Mouse (Mus musculus) layer of hippocampus, adult 8-10 months (tissue): Measurements from ENCODE around the gene Gm44965. TPM values are rescaled to one million over a fixed set of nuclear protein-coding genes. Genes with fewer than 3 reads are reported as not detected.
A peak's percentile ranks its signal among the peaks of the same experiment; 100 is the strongest.

Experiments
- DNase-seq, 2 experiments: peaks; one replicate each; pipeline ENCODE4 v3.0.0; 2022; ENCODE audit warnings: low spot score in 2 of 2
- total RNA-seq, 4 experiments: library from RNA; stranded (reverse); gene quantifications; 2 replicates each; pipeline ENCODE4 v1.2.4; 2022

Gm44965 gene
- total RNA-seq, 4 experiments from 2014 or later: 1.2 to 10.6 TPM; not detected in 2

GRCm38 (mm10) chr6:48623460-48623859 is 29.7 kb downstream of the Gm44965 start:
- DNase-seq: no peak

DNA sequence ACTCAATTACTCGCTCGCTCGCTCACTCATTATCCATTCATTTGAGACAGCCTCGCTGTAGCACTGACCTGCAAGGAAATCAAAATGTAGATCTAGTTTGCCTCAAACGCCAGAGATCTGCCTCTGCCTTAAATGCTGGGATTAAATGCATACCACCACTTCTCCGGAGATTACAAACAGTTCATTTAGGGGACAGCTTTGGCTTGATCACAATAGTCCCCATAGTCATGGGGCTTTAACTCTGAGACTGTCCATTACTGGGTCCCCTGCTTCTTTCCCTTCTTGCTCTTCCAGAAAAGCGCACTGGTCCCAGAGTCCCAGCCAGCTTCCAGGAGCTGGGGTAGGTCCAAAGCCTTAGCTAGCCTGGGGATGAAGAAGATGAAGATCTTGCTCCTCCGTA is 32.7 kb downstream of the Gm44965 start, which contains the start of gene AI854703:
Gene AI854703, plus strand, starts transcription at position 301 of the 400 bp plus-strand sequence.
- no peak for DNase-seq

DNA sequence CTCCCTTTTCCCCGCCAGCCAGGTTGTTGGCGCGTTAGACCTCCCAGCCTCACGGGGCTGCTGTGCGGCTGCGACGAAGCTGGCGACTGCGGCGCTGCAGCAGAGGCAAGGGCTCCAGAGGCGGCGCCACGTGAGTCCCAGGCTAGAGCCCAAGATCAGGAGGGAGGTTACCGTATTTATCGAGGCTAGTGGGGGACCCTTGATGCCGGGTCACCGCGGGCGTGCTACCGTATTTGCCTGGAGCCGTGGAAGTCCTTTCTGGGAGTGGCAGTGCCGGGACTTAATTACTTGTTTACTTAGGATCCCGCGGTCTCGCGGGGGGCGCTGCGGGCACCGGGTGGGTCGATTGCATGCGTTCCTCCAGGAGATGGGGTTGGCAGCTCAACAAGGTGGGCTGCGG is 33.2 kb downstream of the Gm44965 start:
- peak; percentile 51 to 65 for DNase-seq

GRCm38 (mm10) chr6:48627511-48627924 is 33.8 kb downstream of the Gm44965 start:
- DNase-seq: no peak

GRCm38 (mm10) chr6:48628377-48628776 is 34.6 kb downstream of the Gm44965 start:
- no peak for DNase-seq

DNA sequence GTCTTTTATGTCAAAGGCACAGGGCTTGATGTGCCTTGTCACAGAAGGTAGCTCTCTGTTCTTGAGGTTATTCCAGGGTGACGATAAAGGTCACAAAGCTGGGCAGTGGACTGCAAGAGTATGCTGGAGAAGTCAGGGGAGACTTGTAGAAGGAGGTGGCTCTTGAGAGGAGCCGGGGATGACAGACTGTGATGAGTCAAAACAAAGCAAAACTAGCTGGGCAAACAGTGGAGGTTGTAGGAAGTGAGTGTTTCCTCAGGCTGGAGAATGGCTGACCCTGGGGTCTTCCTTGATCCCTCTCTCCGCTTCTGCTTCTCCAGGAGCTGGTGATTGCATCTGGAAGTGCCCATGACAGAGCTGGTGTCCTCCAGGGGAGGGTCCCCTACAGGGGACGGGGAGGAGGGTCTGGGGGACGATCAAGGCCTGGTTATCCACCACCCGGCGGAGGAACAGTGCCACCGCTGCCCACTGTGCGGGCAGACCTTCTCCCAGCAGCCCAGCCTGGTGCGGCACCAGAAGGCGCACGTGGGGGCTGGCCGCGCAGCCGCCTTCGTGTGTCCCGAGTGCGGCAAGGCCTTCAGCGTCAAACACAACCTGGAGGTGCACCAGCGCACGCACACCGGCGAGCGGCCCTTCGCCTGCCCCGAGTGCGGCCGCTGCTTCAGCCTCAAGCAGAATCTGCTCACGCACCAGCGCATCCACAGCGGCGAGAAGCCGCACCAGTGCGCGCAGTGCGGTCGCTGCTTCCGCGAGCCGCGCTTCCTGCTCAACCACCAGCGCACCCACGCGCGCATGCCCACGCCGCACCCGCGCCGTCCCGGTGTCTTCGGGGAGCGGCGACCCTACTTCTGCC is 35.3 kb downstream of the Gm44965 start:
- peak in 1 of 2 experiments; percentile 50 for DNase-seq

DNA sequence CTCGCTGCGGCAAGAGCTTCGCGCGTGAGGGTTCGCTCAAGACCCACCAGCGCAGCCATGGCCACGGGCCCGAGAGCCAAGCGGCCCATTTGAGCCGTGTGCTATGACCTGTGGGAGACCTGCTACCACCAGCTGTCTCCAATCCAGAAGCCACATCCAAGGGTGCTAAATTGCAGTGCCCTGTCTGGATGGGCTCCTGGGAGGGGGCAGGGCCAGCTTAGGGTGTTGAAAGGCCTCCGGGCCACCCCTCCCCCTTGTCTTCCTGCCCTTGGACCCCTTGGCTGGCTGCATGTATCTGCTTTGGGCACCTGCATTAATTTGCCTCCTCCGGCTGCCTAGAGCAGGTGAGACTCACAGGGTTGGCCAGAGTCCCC is 35.9 kb downstream of the Gm44965 start:
- no peak for DNase-seq

DNA sequence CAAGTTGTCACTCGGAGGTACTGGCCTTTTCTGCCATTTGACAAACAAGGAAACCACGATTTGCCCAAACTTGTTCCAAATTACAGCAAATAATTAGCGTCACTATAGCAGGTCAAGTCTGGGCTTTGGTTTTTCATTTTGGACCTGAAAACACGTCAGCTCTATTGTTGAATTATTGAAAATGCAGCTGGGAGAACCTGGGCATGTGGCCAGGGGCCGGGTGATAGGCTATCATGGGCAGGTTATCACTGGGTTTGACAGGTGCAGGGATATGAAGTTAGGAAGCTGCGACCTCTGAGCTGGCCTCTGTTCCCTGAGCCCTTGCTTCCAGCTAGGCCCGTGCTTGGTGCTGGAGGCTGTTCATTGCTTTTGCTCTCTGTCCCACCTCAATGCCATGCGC is 37.1 kb downstream of the Gm44965 start:
- DNase-seq: no peak

GRCm38 (mm10) chr6:48635105-48635504 is 41.4 kb downstream of the Gm44965 start:
- DNase-seq: no peak

DNA sequence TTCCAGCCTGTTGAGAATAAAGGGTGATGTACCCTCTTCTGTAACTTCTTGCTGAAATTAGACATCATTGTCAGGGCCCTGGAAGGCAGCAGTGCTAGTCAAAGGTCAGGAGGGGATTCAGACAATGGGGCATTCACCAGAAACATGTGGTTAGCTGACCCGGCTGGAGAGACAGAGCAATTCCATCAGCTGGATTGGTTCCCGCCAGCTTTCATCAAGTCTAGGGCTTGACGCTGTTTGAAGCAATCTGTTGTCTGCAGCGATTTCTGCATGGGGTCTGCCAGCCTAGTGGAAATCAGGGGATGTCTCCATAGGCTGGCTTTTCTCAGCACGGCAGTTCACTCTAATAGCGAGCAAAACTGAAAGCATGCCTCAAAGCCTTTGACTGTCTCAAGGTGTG is 42.8 kb downstream of the Gm44965 start:
- DNase-seq: no peak

GRCm38 (mm10) chr6:48637811-48638500 is 44.2 kb downstream of the Gm44965 start:
- no peak for DNase-seq

GRCm38 (mm10) chr6:48638553-48638952 is 44.8 kb downstream of the Gm44965 start:
- DNase-seq: no peak

GRCm38 (mm10) chr6:48641391-48641790 is 47.6 kb downstream of the Gm44965 start:
- DNase-seq: no peak

DNA sequence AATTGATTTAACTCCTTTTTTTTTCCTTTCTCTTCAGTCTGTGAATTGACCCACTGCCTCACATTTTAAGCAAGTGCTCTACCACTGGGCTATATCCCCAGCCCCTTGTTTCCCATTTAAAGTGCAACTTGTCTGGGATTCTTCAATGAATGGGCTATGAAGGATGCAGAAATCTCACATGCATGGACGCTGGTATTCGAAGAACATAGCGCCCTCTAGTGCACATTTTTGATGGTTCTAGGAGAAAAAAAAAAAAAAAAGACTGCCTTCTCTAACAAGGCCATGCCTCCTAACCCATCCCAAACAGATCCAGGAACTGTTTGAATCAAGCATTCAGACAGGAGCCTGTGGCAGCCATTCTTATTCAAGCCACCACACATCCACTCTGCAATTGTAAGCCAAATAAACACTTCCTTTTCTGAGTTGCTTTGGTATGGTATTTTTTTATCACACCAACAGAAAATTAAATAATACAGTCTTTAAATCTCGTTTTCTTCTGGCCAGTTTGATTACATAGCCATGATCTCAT is 49.1 kb downstream of the Gm44965 start:
- no peak for DNase-seq

- DNase-seq: peak in 1 of 2 experiments; percentile 66
Measured at GRCm38 (mm10) chr6:48645660-48646308, 52.0 kb downstream of the Gm44965 start.

- no peak for DNase-seq
Measured at GRCm38 (mm10) chr6:48646309-48646690, 52.6 kb downstream of the Gm44965 start.

- DNase-seq: no peak
Measured at GRCm38 (mm10) chr6:48646995-48647394, 53.3 kb downstream of the Gm44965 start, which contains the start of gene Gimap8. Gene Gimap8, plus strand, starts transcription at chr6:48647234.

- DNase-seq: no peak
Measured at GRCm38 (mm10) chr6:48647611-48648010, 53.9 kb downstream of the Gm44965 start.

GRCm38 (mm10) chr6:48648779-48649178 is 55.0 kb downstream of the Gm44965 start:
- no peak for DNase-seq

DNA sequence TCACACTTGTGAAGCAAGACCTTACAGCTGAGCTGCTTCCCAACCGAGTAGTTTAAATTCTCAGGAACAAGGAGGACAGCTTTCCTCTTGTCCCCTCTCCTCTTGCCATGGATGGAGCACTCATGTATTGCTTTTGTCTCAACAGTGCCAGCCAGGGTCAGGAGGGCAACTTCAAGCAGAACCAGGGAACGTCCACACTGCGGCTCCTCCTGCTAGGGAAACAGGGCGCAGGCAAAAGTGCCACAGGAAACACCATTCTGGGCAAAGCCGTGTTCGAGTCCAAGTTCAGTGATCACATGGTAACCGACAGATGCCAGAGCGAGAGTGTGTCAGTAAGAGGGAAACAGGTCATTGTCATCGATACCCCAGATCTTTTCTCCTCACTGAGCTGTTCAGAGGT is 56.3 kb downstream of the Gm44965 start:
- no peak for DNase-seq

- DNase-seq: no peak
Measured at GRCm38 (mm10) chr6:48658721-48659120, 65.0 kb downstream of the Gm44965 start.

DNA sequence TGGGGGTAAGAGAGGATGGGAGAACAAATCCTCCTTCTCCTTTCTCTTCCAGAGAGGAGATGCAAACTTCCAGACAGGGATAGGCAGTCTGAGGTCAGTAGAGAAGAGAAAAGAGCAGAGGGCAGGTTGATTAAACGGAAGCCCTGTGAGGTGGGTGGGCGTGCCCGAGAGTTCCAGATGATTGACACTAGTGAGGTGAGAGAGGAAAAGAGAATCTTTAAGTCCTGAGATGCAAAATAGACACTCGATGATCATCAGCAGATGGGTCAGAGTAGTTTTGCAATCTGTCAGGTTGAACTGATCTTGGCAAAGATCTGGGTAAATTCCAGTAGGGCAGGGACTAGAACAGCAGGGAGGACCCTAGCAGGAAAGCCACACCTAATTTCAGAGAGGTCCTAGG is 71.0 kb downstream of the Gm44965 start:
- DNase-seq: no peak
